Mouse (Mus musculus) hindbrain, embryonic 13.5 days (tissue): Measurements from ENCODE around the gene Syt12. TPM values are rescaled to one million over a fixed set of nuclear protein-coding genes. Genes with fewer than 3 reads are reported as not detected.
A peak's percentile ranks its signal among the peaks of the same experiment; 100 is the strongest.

ENCODE experiments used
- ATAC-seq: fragments of 200-750 bp; cut with Nextera tagmentation; 2 replicates; pipeline ENCODE4 v1.8.0; 2017; ENCODE audit warnings: moderate TSS enrichment; ENCODE audit not compliant: low FRiP score
- H3K27ac ChIP-seq: fragments of 300-500 bp; sonication (generic); 2 replicates; pipeline ENCODE4 v1.5.1; 2015; ENCODE audit warnings: inconsistent platforms, mild to moderate bottlenecking, moderate library complexity
- H3K27me3 ChIP-seq: fragments of 300-500 bp; sonication (generic); 2 replicates; pipeline ENCODE4 v1.6.1; 2015; ENCODE audit warnings: mild to moderate bottlenecking, inconsistent platforms
- H3K36me3 ChIP-seq: fragments of 300-500 bp; sonication (generic); 2 replicates; pipeline ENCODE4 v1.6.1; 2015; ENCODE audit warnings: mild to moderate bottlenecking, inconsistent platforms
- H3K4me1 ChIP-seq: fragments of 300-500 bp; sonication (generic); replicated peaks from 2 replicates; pipeline ENCODE4 v1.6.1; 2015; ENCODE audit warnings: inconsistent platforms
- H3K4me2 ChIP-seq: fragments of 300-500 bp; sonication (generic); 2 replicates; pipeline ENCODE4 v1.6.1; 2015; ENCODE audit warnings: inconsistent platforms, mild to moderate bottlenecking, moderate library complexity
- H3K4me3 ChIP-seq: fragments of 300-500 bp; sonication (generic); 2 replicates; pipeline ENCODE4 v1.5.1; 2015; ENCODE audit warnings: mild to moderate bottlenecking, inconsistent platforms
- H3K9ac ChIP-seq: fragments of 300-500 bp; sonication (generic); 2 replicates; pipeline ENCODE4 v1.6.1; 2015; ENCODE audit warnings: mild to moderate bottlenecking, inconsistent platforms
- H3K9me3 ChIP-seq: fragments of 300-500 bp; sonication (generic); 2 replicates; pipeline ENCODE4 v1.6.1; 2016; ENCODE audit warnings: inconsistent platforms
- WGBS: fragments of 180-500 bp; shearing (Covaris S2); methylation state at CpG from one replicate; pipeline ENCODE4 v1.1.7; 2015; 5-methylcytosine and 5-hydroxymethylcytosine counted together
- polyA plus RNA-seq: library from polyadenylated mRNA; unstranded; fragments of >200 nt; fragmentation: Nextera tagmentation; extraction: Ambion mirVana; gene quantifications from 2 replicates; pipeline ENCODE4 v1.2.1, GENCODE M21; 2015

Gene Syt12
- polyA plus RNA-seq: 2.9 and 3.6 TPM in 2 replicates

DNA sequence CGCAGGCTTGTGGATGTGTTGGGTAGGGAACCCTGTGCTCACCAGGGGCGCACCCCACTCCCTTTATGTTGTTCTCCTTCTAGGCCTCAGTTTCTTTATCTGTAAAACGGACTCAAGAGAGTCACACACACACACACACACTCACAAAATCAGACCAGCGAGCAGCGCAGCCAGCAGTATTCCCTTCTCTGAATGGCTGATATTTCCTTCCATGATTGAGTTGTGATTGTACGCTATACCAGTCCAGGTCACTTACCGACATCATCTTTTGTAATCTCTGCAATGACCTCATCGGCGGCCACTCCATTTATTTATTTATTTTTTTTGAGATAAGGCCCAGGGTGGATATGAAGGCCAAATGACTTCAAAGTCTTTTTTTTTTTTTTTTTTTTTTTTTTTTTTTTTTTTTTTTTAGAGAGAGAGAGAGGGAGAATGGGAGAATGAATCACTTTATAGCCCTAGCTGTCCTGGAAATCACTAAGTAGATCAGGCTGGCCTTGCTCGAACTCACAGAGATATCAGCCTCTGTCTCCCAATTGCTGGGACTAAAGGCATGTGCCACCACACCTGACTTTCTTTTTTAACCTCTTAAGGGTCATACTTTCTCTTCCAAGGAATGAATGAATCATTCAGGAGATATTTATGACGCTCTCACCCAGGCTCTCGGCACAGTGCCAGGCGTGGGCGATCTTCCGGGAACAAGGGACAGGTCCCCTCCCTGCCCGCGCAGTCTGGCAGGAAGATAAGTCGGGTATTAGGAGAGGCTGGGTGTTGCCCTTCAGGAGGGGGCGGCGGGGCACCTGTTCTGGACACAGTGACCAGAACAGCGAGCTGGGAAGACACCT lies at the start of gene Syt12:
TSS of gene Syt12 (minus strand) at position 103 of the 845 bp plus-strand sequence.
- H3K4me1 ChIP-seq: peaks cover 10% of the 10 kb centered on the region
- no peak for ATAC-seq
- H3K27ac ChIP-seq: no peak within 1 kb of the TSS
- no peaks in the 10 kb centered on the region for H3K36me3 ChIP-seq
- WGBS: 37% methylated on average over 21 of the region's 21 CpGs
- H3K9ac ChIP-seq: peak within 1 kb of the TSS; percentile 77
- H3K27me3 ChIP-seq: peaks cover 63% of the 10 kb centered on the region
- peak within 1 kb of the TSS; percentile 57 for H3K4me3 ChIP-seq
- H3K9me3 ChIP-seq: no peaks in the 10 kb centered on the region
- H3K4me2 ChIP-seq: peak within 1 kb of the TSS; percentile 98

DNA sequence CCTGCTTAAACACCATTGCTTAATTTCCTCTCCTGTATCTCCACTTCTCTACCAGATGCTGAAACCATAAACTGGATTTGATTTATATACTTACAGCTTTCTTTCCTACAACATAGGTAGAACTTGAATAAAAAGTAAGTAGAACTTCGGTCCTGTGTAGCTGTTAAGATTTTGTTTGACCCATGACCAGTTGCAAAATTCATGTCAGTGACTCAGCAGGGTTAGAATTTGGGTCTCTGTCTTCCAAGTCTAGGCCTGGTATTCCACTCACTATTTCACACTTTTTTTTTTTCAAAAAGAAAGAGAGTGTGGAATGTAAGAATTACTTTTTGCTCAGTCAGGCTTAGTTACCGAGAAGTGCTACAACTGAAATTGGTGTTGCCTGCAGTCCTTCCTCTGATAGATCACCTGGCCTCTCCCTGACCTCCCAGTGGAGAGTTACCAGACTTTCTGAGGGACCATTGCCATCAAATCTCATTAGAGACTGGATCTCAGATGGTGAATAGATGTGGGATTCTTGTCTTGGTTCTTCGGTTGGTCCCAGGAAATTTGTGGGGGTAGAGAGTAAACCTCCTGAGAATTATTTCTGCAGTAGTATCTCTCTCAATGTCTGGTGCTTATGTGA lies 44.3 kb upstream of the Syt12 start:
- WGBS: 92% methylated on average over 3 of the region's 3 CpGs
- Histone ChIP-seq H3K36me3 (no peaks in the 10 kb centered on the region), H3K27ac (no peak overlapping the region), H3K4me2 (no peak overlapping the region), H3K4me3 (no peak overlapping the region), H3K4me1 (no peaks in the 10 kb centered on the region), H3K9me3 (no peaks in the 10 kb centered on the region), H3K27me3 (no peaks in the 10 kb centered on the region), H3K9ac (no peak overlapping the region)
- no peak for ATAC-seq

DNA sequence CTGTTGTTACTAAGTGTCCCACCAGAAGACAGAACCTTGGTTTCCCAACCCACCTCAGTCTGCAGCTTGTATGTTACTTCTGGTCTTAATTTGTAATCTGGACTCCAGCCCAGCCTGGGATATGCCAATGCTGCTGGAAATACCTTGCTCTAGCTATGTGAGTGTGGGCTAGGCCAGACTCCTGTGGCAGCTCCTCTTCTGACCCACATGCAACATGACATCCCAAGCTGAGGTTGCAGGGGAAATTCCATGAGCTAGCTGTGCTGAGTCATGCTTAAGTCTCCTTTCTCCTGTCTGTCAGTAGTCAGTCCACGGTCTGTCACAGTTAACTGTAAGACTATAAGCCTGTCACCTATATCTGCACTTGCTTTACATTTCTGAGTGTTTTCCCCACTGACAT lies 40.2 kb upstream of the Syt12 start:
- Histone ChIP-seq H3K4me1 (peaks cover 12% of the 10 kb centered on the region), H3K27me3 (no peaks in the 10 kb centered on the region), H3K9me3 (no peaks in the 10 kb centered on the region), H3K9ac (no peak overlapping the region), H3K27ac (no peak overlapping the region), H3K4me3 (no peak overlapping the region), H3K36me3 (no peaks in the 10 kb centered on the region), H3K4me2 (no peak overlapping the region)
- ATAC-seq: no peak
- WGBS: 79% methylated on average over 1 of the region's 1 CpGs

DNA sequence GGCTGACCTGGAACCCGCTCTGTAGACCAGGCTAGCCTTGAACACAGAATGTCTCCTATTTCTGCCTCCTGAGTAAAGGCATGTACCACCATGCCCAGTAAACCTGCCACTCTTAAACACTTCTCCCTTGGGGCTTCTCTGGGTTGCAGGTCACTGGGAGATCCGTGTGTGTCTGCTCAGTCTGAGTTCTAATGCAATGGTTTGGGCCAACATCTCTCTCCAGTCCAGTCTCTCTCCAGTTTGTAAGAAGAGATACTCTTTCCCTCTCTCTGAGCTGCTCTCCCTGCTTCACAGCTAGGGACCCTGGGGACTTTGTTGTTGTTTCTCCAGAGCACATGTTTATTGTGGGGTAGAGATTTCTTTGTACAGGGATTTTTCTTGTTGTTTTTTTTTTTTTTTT lies 39.0 kb upstream of the Syt12 start:
- H3K9me3 ChIP-seq: no peaks in the 10 kb centered on the region
- H3K4me1 ChIP-seq: peaks cover 12% of the 10 kb centered on the region
- 67% methylated on average over 2 of the region's 2 CpGs for WGBS
- peaks cover 7% of the 10 kb centered on the region; the same call in 1 of the 2 replicates for H3K27me3 ChIP-seq
- no peak for ATAC-seq
- no peaks in the 10 kb centered on the region for H3K36me3 ChIP-seq
- H3K4me2 ChIP-seq: no peak overlapping the region
- H3K9ac ChIP-seq: no peak overlapping the region
- no peak overlapping the region for H3K4me3 ChIP-seq
- peak overlapping the region; percentile 66; the same call in 1 of the 2 replicates for H3K27ac ChIP-seq

DNA sequence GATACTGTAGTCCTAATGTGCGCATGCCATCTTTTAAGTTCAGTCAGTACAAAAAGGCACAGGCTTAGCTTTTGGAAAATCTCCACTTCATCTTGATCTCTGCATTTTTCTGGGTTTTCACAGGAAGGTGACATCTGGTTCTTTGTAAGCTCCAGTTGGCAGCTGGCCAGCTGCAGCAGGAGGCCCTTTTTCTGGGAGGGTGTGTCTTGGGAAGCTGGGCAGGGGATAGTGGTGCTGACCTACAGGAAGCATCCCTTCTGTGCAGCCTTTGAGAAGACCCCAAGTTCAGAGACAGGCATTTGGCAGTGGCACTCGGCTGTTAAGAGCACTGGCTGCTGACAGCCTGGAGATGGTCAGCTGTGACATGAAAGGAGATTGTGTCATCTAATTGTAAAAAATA lies 38.5 kb upstream of the Syt12 start:
- no peaks in the 10 kb centered on the region for H3K36me3 ChIP-seq
- ATAC-seq: no peak
- peaks cover 11% of the 10 kb centered on the region; the same call in 1 of the 2 replicates for H3K27me3 ChIP-seq
- H3K27ac ChIP-seq: peak overlapping the region; percentile 66
- H3K9ac ChIP-seq: no peak overlapping the region
- no peaks in the 10 kb centered on the region for H3K9me3 ChIP-seq
- WGBS: 52% methylated on average over 2 of the region's 2 CpGs
- no peak overlapping the region for H3K4me2 ChIP-seq
- H3K4me1 ChIP-seq: peaks cover 17% of the 10 kb centered on the region
- H3K4me3 ChIP-seq: no peak overlapping the region

DNA sequence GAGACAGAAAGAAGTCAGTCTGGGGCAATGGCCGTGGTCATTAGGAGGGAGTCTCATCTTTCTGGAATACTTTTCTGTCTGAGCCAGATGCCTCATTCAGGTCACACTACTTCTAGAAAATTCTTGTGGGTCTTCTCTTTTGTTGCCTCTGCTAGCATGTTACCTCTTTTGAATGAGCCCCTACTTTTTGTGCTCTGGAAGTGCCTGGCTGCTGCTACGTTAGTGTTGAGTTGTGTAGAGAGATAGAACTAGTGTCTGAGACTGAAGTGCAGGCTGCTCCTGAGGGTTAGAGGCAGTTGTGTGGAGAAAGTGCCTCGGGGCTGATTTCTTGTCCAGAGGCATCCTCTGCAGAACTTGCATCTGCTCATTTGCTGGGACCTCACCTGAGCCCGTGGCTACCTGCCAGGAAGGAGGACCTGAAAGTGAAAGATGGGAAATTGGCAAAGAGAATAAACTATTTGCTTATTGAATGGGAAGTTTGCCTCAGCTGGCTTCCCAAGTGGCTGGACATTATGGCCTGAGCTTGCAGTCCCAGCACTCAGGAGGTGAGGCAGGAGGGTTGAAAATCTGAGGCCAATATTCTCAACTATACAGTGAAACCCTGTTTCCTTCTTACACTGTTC lies 36.1 kb upstream of the Syt12 start:
- no peak for ATAC-seq
- 78% methylated on average over 4 of the region's 4 CpGs for whole genome bisulfite sequencing
- peak overlapping the region; percentile 13; the same call in 1 of the 2 replicates for H3K9ac ChIP-seq
- no peak overlapping the region for H3K27ac ChIP-seq
- H3K9me3 ChIP-seq: no peaks in the 10 kb centered on the region
- no peak overlapping the region for H3K4me3 ChIP-seq
- H3K4me1 ChIP-seq: peaks cover 24% of the 10 kb centered on the region
- H3K4me2 ChIP-seq: no peak overlapping the region
- H3K36me3 ChIP-seq: no peaks in the 10 kb centered on the region
- H3K27me3 ChIP-seq: peaks cover 11% of the 10 kb centered on the region; the same call in 1 of the 2 replicates

DNA sequence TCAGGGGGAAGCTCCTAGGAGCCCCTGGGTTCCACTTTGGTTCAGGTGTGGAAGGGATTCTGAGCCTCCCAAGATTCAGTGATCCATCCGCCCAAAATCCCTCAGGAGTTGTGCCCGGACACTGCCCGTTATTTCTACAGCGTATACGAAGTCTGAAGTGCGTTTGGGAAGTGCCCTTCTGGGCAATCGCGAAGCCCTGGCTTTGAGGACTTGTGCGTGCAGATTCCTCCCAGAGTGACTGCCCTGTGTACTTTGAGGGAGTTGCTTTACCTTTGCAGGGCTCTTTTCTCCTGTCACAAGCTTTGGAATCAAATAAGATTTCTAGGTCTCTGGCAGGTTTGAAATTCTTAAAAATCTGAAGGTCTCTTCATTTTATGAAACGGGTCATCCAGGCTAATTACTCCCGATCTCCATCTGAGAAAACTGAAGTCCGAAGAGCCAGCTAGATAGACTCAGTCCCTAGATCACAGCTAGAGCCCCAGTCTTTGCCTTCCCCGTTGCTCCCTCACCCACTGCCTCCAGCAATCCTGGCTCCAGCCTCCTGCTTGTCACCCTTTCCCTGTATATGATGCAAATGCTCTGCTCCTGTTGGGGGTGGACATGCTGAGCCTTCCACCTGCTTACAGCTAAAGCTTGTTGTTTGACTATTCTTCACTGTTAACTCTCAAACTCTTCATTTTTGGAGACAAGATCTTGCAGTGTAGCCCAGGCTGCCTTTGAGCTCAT lies 34.0 kb upstream of the Syt12 start:
- no peak for ATAC-seq
- Histone ChIP-seq H3K9ac (peak overlapping the region; percentile 75), H3K36me3 (no peaks in the 10 kb centered on the region), H3K4me1 (peaks cover 23% of the 10 kb centered on the region), H3K4me2 (peak overlapping the region; percentile 79), H3K4me3 (peak overlapping the region; percentile 65), H3K27ac (no peak overlapping the region), H3K9me3 (no peaks in the 10 kb centered on the region), H3K27me3 (peaks cover 11% of the 10 kb centered on the region; the same call in 1 of the 2 replicates)
- WGBS: 10% methylated on average over 13 of the region's 13 CpGs

DNA sequence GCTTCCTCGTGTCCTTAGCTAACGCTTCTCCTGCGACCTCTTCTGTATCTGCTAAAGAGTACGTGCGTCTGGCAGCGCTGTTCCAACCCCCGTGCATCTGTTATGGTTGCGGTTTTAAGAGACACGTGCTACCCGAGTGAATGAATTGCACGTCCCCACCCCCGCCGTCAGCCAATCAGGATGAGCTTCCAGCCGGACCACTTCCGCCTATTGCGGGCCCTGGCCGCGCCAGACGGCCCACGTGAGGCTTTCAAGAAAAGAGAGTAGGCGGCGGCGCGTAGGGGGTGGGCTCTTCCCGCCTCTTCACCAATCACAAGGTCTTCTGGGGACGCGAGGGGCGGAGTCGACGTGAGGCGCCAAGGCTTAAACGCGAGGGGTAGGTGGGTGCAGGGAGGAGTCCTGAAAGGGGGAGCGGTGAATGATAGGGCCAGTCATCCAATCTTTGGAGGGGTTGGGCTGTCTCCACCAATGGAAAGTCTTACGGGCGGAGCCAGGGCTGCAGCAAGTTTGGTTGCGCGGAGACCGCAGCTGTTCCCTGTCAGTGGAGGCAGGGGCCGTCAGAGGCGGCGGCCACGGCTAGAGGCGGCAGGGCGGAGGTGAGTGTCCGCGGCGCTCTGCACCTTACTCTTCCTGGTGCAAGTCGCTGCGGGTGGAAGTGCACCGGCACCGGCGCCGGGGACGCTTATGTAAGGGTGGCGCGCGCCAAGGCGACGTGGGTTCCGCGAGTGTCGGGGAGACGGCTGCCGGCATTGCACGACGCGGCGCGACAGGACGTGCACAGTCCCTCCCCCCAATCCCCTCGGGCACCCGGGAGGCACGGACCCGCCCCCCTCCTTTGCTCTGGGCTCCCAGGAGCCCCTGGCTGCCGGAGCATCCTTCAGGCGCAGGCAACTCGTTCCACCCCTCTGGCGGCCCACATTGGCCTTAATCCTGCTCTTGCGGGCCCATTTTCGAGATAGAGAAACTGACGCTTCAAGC lies 33.0 kb upstream of the Syt12 start, which contains the start of gene Pcx:
TSS of gene Pcx (plus strand) at position 487 of the 978 bp plus-strand sequence.
- Histone ChIP-seq H3K27ac (peak within 1 kb of the TSS; percentile 70; the same call in 1 of the 2 replicates), H3K4me3 (peak within 1 kb of the TSS; percentile 65), H3K9me3 (no peaks in the 10 kb centered on the region), H3K9ac (peak within 1 kb of the TSS; percentile 75), H3K27me3 (peaks cover 11% of the 10 kb centered on the region; the same call in 1 of the 2 replicates), H3K4me1 (peaks cover 13% of the 10 kb centered on the region), H3K36me3 (no peaks in the 10 kb centered on the region), H3K4me2 (peak within 1 kb of the TSS; percentile 79)
- under 1% methylated on average over 80 of the region's 82 CpGs for WGBS
- peak; percentile 100 for ATAC-seq

DNA sequence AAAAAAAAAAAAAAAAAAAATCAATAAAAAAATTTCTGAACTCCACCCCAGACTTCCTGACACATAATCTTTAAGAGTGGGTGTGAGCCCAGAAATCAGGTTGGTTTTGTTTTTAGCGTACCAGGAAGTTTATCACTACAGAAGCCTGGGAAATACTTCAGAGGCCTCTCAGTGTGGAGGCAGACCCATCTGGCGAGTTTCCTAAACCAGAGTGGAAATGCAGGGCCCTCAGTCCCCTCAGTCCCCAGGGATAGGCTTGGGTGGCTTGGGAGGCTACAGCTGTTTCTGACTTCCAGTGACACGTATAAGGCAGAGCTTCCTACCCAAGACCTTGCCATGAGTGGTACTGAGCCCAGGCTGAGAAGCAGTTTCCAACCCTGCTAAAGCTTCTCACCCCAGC lies 30.5 kb upstream of the Syt12 start:
- H3K27me3 ChIP-seq: peaks cover 11% of the 10 kb centered on the region; the same call in 1 of the 2 replicates
- no peak overlapping the region for H3K9ac ChIP-seq
- peaks cover 12% of the 10 kb centered on the region for H3K4me1 ChIP-seq
- H3K4me2 ChIP-seq: no peak overlapping the region
- ATAC-seq: no peak
- H3K27ac ChIP-seq: no peak overlapping the region
- H3K36me3 ChIP-seq: no peaks in the 10 kb centered on the region
- 69% methylated on average over 3 of the region's 3 CpGs for WGBS
- H3K4me3 ChIP-seq: no peak overlapping the region
- H3K9me3 ChIP-seq: no peaks in the 10 kb centered on the region

DNA sequence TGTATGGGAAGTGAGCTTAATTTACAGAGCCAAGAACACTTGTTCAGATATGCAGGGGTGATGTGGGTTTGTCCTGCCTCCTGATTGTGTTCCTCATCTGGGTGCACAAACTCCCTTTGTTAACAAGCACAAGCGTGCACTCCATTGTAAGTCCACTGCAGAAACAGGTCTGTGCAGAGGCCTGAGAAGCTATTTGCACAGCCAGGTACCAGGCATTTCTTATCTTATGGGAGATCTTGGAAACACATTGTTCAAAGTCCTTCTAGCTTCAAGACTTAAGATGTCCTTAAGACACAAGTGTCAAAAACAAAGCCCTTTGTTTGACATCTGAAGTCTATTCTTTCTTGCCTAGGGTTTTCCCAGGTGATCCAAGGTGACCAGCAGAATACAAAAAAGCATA lies 27.6 kb upstream of the Syt12 start:
- Histone ChIP-seq H3K27me3 (no peaks in the 10 kb centered on the region), H3K4me3 (no peak overlapping the region), H3K9me3 (no peaks in the 10 kb centered on the region), H3K4me1 (peaks cover 5% of the 10 kb centered on the region), H3K36me3 (no peaks in the 10 kb centered on the region), H3K4me2 (no peak overlapping the region), H3K9ac (no peak overlapping the region), H3K27ac (no peak overlapping the region)
- no peak for ATAC-seq
- 97% methylated on average over 1 of the region's 1 CpGs for WGBS

DNA sequence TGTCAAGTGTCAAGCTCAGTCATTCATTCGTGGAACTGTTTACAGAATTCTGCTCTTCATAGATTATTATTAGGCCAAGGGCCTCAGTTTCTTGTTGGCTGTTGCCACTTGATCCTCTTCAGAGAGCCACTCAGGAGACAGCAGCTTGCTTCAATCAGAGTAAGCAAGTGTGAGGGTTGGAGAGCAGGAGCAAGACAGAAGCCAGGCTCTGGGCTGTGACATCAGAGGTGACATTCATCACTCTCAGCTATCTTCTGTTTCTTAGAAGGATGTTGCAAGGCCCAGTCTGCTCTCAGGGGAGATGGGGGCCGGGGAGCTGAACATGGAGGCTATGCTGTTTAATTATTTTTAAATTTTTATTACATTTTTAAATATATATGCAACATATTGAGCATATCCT lies 25.5 kb upstream of the Syt12 start:
- Histone ChIP-seq H3K4me1 (peaks cover 8% of the 10 kb centered on the region), H3K9ac (no peak overlapping the region), H3K27ac (no peak overlapping the region), H3K4me3 (no peak overlapping the region), H3K9me3 (no peaks in the 10 kb centered on the region), H3K36me3 (no peaks in the 10 kb centered on the region), H3K27me3 (no peaks in the 10 kb centered on the region), H3K4me2 (no peak overlapping the region)
- ATAC-seq: no peak
- 80% methylated on average over 2 of the region's 2 CpGs for WGBS
